Mouse (Mus musculus) brown adipose tissue, adult 24 weeks (tissue): ENCODE measurements around the gene Taar6. TPM values are rescaled to one million over a fixed set of nuclear protein-coding genes. Genes with fewer than 3 reads are reported as not detected.

Source experiments
- H3K27ac ChIP-seq: fragments of 200-500 bp; replicated peaks from 2 replicates; pipeline ENCODE4 v1.5.1; 2012; ENCODE audit warnings: low read depth, mild to moderate bottlenecking, low read length
- H3K4me1 ChIP-seq: fragments of 200-500 bp; 2 replicates; pipeline ENCODE4 v1.6.1; 2012; ENCODE audit warnings: low read length, mixed read lengths; ENCODE audit not compliant: control insufficient read depth, insufficient read depth, insufficient read length
- H3K4me3 ChIP-seq: fragments of 200-500 bp; 2 replicates; pipeline ENCODE4 v1.5.1; 2012; ENCODE audit warnings: low read depth, mild to moderate bottlenecking, low read length, moderate library complexity; ENCODE audit not compliant: insufficient read depth
- polyA plus RNA-seq: library from polyadenylated mRNA; stranded (reverse); fragments of >200 nt; gene quantifications from 2 replicates; pipeline ENCODE4 v1.2.4, GENCODE M21; 2012; ENCODE audit not compliant: missing spikeins, insufficient read depth, insufficient read length

The Taar6 gene
- polyA plus RNA-seq, 1 experiment = not detected

GRCm38 (mm10) chr10:23960444-23960915, 25.0 kb downstream of the Taar6 start, which contains the start of gene Taar4:
Gene Taar4, plus strand, starts transcription at chr10:23960494.
- H3K4me1 ChIP-seq = no peaks in the 10 kb centered on the region
- H3K27ac ChIP-seq = no peak within 1 kb of the TSS
- H3K4me3 ChIP-seq = no peak within 1 kb of the TSS

- Histone ChIP-seq H3K4me1 (no peaks in the 10 kb centered on the region), H3K4me3 (no peak overlapping the region), H3K27ac (no peak overlapping the region)
Measured at GRCm38 (mm10) chr10:23959071-23959470, 26.4 kb downstream of the Taar6 start.

- no peaks in the 10 kb centered on the region for H3K4me1 ChIP-seq
- H3K4me3 ChIP-seq = no peak overlapping the region
- H3K27ac ChIP-seq = no peak overlapping the region
Measured at GRCm38 (mm10) chr10:23951714-23952113, 33.7 kb downstream of the Taar6 start.

GRCm38 (mm10) chr10:23949508-23950005, 35.9 kb downstream of the Taar6 start, which contains the start of gene Taar3:
Gene Taar3, plus strand, starts transcription at chr10:23949558.
- Histone ChIP-seq H3K4me1 (no peaks in the 10 kb centered on the region), H3K27ac (no peak within 1 kb of the TSS), H3K4me3 (no peak within 1 kb of the TSS)

GRCm38 (mm10) chr10:23948026-23948425, 37.4 kb downstream of the Taar6 start:
- Histone ChIP-seq H3K4me3 (no peak overlapping the region), H3K4me1 (no peaks in the 10 kb centered on the region), H3K27ac (no peak overlapping the region)

GRCm38 (mm10) chr10:23942465-23942864, 43.0 kb downstream of the Taar6 start:
- H3K4me1 ChIP-seq = no peaks in the 10 kb centered on the region
- no peak overlapping the region for H3K4me3 ChIP-seq
- no peak overlapping the region for H3K27ac ChIP-seq

GRCm38 (mm10) chr10:23938312-23938711, 47.1 kb downstream of the Taar6 start, which contains the start of gene Taar2:
Gene Taar2, plus strand, starts transcription at chr10:23938572.
- Histone ChIP-seq H3K4me3 (no peak within 1 kb of the TSS), H3K27ac (no peak within 1 kb of the TSS), H3K4me1 (no peaks in the 10 kb centered on the region)

- H3K4me3 ChIP-seq = no peak overlapping the region
Measured at GRCm38 (mm10) chr10:23937613-23938012, 47.8 kb downstream of the Taar6 start.

More at GRCm38 (mm10) chr10:23937613-23938012, 47.8 kb downstream of the Taar6 start:
- Histone ChIP-seq H3K4me1 (no peaks in the 10 kb centered on the region), H3K27ac (no peak overlapping the region)

Other genes with a start within 250 kb of the Taar6 start
- gene Rps12, start 198.4 kb downstream of the Taar6 start, polyA plus RNA-seq = 46.3 and 65.8 TPM in 2 replicates
- gene Slc18b1, start 188.7 kb downstream of the Taar6 start, polyA plus RNA-seq = 21.2 and 22.2 TPM in 2 replicates
- gene Vnn3, start 134.2 kb downstream of the Taar6 start, polyA plus RNA-seq = 0.75 and 1.9 TPM in 2 replicates
- gene Vnn1, start 91.0 kb downstream of the Taar6 start, polyA plus RNA-seq = 1.4 and 2.2 TPM in 2 replicates
- gene Taar1, start 65.3 kb downstream of the Taar6 start, polyA plus RNA-seq = not detected in 2 replicates
- not detected in 2 replicates for gene Taar2, start 47.1 kb downstream of the Taar6 start, polyA plus RNA-seq
- gene Taar3, start 36.1 kb downstream of the Taar6 start, polyA plus RNA-seq = not detected in 2 replicates
- gene Taar4, start 25.2 kb downstream of the Taar6 start, polyA plus RNA-seq = not detected in 2 replicates
- not detected in 2 replicates for gene Taar5, start 14.9 kb downstream of the Taar6 start, polyA plus RNA-seq
- gene Taar7a, start 7.8 kb upstream of the Taar6 start, polyA plus RNA-seq = not detected in 2 replicates
- gene Taar7b, start 14.3 kb upstream of the Taar6 start, polyA plus RNA-seq = not detected in 2 replicates
- not detected in 2 replicates for gene Taar7d, start 41.6 kb upstream of the Taar6 start, polyA plus RNA-seq
- gene Taar7e, start 52.0 kb upstream of the Taar6 start, polyA plus RNA-seq = not detected in 2 replicates
- not detected in 2 replicates for gene Taar7f, start 63.9 kb upstream of the Taar6 start, polyA plus RNA-seq
- not detected in 2 replicates for gene Taar8a, start 90.9 kb upstream of the Taar6 start, polyA plus RNA-seq
- not detected in 2 replicates for gene Taar8b, start 106.6 kb upstream of the Taar6 start, polyA plus RNA-seq
- gene Taar8c, start 116.3 kb upstream of the Taar6 start, polyA plus RNA-seq = not detected in 2 replicates
- not detected in 2 replicates for gene Taar9, start 123.9 kb upstream of the Taar6 start, polyA plus RNA-seq
- gene Stx7, start 163.7 kb upstream of the Taar6 start, polyA plus RNA-seq = 35.7 and 40.4 TPM in 2 replicates
- gene Moxd1, start 237.9 kb upstream of the Taar6 start, polyA plus RNA-seq = 0.55 TPM in 1 of 2 replicates, not detected in the other